Mouse (Mus musculus) T-helper 2 cell (primary cell): ENCODE data around the gene Slc26a6.

Source experiments
- in situ Hi-C: fragments of 300-600 bp; cut with MboI, MseI; formaldehyde crosslinking; loops from one replicate; pipeline ENCODE4 v1.15.1; 2025; ENCODE audit warnings: high pct_unique_total_duplicates

The Slc26a6 gene

GRCm38 (mm10) chr9:108852976-108853375 is at the start of gene Slc26a6:
TSS of gene Slc26a6 (plus strand) at chr9:108853283.
- in situ Hi-C loops: no loop called here

DNA sequence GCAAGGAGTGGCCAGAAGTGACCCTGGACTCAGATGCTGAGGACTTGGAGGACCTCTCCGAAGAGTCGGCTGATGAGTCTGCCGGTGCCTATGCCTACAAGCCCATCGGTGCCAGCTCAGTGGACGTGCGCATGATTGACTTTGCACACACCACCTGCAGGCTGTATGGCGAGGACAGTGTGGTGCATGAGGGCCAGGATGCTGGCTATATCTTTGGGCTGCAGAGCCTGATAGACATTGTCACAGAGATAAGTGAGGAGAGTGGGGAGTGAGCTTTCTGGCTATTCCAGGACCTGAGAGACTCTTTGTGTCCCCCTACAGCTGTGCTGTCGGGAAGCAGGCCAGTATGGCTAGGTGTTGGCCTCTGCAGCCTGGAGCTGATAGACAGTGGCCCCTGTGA is 47.3 kb upstream of the Slc26a6 start:
- in situ Hi-C loops: no loop called here

DNA sequence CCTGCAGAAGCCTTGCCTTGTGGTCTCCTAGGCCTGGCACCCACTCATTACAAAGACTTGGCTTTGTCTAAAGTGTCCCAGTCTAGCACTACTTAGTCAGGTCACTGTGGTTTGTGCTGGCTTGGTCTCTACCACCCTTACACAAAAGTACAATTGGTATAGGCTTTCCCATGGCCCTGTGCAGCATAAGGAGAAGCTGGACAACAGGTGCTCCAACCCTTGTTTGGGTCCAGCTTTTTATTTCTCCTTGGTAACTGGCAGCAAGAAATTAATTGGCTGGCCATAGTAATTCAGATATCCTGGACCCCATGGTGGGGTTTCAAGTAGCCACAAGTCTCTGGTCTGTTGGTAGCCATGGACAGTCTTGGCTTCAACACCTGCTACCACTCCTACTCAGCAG is 46.7 kb upstream of the Slc26a6 start:
- in situ Hi-C loops: no loop called here

GRCm38 (mm10) chr9:108806831-108807230 is 46.3 kb upstream of the Slc26a6 start:
- in situ Hi-C loops: no loop called here

GRCm38 (mm10) chr9:108807674-108808073 is 45.4 kb upstream of the Slc26a6 start:
- in situ Hi-C loops: no loop called here

DNA sequence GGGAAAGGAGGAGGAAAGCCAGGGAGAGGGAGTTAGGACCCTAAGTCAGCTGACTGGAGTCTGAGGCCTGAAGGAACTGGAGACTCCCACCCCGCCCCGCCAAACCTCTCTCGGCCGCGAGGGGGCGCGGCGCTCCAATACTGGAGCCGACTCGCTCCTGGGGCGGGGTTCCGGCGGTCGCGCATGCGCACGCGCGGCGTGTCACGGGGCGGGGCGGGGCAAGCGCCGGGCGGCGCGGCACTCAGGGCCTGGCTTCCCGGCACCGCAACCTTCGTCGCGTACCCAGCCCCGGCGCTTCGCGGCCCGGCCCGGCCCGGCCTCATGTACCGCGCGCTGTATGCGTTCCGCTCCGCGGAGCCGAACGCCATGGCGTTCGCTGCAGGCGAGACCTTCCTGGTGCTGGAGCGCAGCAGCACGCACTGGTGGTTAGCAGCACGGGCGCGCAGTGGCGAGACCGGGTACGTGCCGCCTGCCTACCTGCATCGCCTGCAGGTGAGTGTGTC is 44.9 kb upstream of the Slc26a6 start, which contains the start of gene Nckipsd:
Gene Nckipsd, plus strand, starts transcription at position 206 of the 503 bp plus-strand sequence.
- in situ Hi-C loops: no loop called here

GRCm38 (mm10) chr9:108809188-108809587 is 43.9 kb upstream of the Slc26a6 start:
- in situ Hi-C loops: no loop called here

DNA sequence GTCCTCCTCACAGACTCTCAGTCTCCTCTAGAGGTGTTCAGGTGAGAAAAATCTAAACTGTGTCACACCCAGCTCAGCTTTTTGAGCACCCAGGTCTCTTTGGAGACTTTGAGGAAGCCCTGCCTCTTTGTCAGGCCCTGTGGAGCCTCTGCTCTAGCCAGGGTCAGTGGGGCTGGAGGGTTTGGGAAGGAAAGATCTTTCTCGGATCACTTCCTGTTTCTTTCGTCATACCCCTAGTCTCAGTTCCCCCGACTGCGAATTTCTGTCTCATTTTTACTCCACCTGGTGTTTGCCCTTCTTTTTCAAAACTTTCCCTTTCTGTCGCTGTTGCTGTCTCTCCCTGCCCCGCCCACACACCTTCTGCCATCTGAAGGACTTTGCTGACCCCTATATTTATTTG is 43.4 kb upstream of the Slc26a6 start:
- in situ Hi-C loops: no loop called here

DNA sequence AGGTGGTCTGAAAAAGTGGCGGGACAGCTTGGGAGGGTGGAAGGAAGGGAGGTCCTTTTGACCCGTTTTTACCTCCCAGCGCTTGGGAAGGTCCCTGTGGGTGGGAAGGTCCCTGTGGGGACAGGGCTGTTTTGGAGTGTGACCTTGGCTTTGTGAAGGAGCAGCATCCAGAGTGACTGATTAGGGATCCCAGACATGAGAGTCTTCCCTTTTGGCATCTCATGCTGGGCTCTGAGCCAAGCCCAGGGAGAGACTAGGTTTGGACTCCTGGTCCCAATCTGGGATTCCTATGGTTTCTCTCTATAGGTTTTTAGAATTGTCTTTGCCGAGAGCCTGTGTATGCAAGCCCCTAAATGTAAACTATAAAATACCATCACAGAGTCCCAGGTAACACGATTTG is 42.6 kb upstream of the Slc26a6 start:
- in situ Hi-C loops: no loop called here

GRCm38 (mm10) chr9:108815557-108815956 is 37.5 kb upstream of the Slc26a6 start:
- in situ Hi-C loops: no loop called here

- in situ Hi-C loops: no loop called here
These were observed 33.6 kb upstream of the Slc26a6 start for GRCm38 (mm10) chr9:108819495-108819894.

- in situ Hi-C loops: no loop called here
These were observed 33.0 kb upstream of the Slc26a6 start for GRCm38 (mm10) chr9:108820077-108820476.

DNA sequence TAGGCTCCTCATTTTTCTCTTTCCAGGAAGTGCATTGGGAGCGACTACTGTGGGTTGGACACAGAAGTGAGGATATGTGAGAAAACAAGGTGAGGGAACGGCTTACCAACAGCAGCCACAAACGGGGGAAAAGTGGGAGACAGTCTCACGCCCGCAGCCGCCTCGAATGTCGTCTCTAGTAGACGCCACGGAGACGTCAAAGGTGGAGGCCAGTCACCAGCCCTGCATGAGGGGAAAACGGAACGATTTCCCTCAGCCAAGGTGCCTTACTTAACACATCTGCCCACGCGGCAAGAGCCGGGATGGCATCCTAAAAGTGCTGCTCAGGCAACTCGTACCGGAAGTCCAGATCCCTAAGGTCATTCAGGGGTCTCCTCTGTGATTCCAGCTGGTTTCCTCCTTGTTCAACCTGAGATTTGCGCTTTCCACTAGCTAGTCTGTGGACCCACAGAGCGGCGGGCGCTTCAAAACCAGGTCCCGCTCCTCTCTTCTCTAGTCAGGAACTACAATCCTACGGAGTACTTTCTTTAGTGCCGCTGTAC is 28.9 kb upstream of the Slc26a6 start:
- in situ Hi-C loops: no loop called here

DNA sequence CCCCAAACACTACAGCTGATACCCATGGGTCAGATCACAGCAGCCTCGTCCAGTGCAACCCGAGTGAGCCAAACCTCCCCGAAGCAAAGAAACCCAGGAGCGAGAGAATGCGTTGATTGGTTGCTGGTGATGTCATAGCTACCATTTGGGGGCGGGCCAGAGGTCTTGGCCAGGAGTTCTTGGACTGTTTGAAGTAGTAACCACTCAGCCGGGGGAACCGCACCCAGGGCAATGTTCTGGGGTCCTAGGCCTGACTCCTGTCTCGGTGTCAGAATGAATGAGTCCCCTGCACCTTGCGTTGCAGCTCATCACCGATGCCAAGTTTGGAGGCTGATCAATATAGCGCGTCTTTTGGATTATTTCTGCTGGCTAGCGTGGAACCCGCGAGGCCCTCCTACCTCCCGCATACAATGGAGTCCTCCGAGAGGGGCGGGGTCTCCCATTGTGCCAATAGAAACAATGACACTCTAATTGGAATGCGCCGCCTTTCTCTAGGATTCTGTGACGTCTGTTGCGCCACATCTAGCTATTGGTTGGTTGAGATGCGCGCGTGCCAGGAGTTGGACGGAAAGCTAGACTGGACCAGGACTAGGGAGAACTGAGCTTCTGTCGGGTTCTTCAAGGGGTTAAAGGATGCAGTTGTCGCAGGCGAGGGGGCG is 28.2 kb upstream of the Slc26a6 start:
- in situ Hi-C loops: no loop called here

DNA sequence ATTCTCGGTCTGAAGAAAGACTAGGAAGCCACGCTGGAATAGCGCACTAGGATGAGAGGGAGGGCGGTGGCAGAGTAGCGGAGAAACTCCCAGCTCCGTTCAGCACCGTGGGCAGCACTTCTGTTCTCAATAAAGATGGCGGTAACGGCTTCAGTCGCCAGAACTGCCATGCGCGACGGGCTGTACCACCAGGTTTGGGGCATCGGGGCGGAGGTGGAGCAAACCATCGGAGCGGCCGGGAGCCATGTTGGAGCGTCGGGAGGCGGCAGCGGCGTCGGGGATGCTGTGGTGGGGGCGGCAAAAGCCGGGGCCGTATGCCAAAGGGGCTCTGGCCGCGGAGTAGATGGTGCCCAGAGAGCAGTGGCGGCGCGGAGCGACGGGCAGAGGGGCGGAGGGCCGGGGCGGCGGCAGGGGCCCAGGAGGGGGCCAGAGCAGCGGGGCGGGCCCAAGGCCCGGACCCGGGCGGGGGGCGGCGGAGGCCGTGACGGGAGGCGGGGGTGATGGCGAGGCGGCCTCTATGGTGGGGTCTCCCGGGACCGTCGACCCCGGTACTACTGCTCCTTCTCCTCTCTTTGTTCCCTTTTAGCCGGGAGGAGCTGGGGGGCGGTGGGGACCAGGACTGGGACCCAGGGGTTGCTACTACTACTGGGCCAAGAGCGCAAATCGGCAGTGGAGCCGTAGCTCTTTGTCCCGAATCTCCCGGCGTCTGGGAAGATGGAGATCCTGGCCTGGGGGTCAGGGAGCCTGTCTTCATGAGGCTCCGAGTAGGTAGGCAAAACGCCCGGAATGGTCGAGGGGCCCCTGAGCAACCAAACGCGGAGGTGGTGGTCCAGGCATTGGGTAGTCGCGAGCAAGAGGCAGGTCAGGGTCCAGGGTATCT is 27.0 kb upstream of the Slc26a6 start, which contains the start of gene Celsr3:
Gene Celsr3, plus strand, starts transcription at position 501 of the 880 bp plus-strand sequence.
- in situ Hi-C loops: no loop called here

DNA sequence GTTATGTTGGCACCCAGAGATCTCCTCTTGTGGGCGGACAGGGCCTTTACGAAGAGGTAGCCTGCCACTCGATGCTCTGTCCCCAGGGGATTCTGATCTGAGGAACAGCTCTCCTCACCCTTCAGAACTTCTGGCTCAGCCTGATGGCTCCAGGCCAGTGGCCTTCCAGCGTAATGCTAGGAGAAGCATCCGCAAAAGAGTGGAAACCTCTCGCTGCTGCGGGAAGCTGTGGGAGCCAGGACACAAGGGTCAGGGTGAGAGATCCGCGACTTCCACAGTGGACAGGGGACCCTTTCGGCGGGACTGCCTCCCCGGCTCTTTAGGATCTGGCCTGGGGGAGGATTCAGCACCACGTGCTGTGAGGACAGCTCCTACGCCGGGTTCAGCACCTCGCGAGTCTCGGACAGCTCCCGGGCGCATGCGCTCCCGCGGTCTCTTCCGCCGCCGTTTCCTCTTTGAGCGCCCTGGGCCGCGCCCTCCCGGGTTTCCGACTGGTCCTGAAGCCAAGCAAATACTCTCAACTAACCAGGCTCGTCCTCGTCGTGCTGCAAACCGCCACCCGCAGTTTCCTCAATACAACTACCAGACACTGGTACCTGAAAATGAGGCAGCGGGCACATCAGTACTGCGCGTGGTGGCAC is 26.3 kb upstream of the Slc26a6 start:
- in situ Hi-C loops: no loop called here

DNA sequence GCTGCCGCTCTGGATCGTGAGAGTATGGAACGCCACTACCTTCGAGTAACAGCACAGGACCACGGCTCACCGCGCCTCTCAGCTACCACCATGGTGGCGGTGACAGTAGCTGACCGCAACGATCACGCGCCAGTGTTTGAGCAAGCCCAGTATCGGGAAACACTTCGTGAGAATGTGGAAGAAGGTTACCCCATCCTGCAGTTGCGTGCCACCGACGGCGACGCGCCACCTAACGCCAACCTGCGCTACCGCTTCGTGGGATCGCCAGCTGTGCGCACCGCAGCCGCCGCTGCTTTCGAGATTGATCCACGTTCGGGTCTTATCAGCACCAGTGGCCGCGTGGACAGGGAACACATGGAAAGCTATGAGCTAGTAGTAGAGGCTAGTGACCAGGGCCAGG is 25.6 kb upstream of the Slc26a6 start:
- in situ Hi-C loops: no loop called here

DNA sequence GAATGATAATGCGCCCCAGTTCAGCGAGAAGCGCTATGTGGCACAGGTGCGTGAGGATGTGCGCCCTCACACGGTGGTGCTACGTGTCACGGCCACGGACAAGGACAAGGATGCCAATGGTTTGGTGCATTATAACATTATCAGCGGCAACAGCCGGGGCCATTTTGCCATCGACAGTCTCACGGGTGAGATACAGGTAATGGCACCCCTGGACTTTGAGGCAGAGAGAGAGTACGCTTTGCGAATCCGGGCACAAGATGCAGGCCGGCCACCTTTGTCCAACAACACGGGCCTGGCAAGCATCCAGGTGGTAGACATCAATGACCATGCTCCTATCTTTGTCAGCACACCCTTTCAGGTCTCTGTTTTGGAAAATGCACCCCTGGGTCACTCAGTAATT is 25.2 kb upstream of the Slc26a6 start:
- in situ Hi-C loops: no loop called here

- in situ Hi-C loops: no loop called here
These were observed 21.4 kb upstream of the Slc26a6 start for GRCm38 (mm10) chr9:108831637-108832036.

GRCm38 (mm10) chr9:108832390-108833108 is 20.5 kb upstream of the Slc26a6 start:
- in situ Hi-C loops: no loop called here

- in situ Hi-C loops: no loop called here
These were observed 10.1 kb upstream of the Slc26a6 start for GRCm38 (mm10) chr9:108842989-108843388.
